Mouse (Mus musculus): Measurements from ENCODE around the gene Dpy19l3. TPM values are rescaled to one million over a fixed set of nuclear protein-coding genes. Genes with fewer than 3 reads are reported as not detected.

The Dpy19l3 gene
- polyA plus RNA-seq, 1 experiment from 2014 or later: 9.0 TPM

DNA sequence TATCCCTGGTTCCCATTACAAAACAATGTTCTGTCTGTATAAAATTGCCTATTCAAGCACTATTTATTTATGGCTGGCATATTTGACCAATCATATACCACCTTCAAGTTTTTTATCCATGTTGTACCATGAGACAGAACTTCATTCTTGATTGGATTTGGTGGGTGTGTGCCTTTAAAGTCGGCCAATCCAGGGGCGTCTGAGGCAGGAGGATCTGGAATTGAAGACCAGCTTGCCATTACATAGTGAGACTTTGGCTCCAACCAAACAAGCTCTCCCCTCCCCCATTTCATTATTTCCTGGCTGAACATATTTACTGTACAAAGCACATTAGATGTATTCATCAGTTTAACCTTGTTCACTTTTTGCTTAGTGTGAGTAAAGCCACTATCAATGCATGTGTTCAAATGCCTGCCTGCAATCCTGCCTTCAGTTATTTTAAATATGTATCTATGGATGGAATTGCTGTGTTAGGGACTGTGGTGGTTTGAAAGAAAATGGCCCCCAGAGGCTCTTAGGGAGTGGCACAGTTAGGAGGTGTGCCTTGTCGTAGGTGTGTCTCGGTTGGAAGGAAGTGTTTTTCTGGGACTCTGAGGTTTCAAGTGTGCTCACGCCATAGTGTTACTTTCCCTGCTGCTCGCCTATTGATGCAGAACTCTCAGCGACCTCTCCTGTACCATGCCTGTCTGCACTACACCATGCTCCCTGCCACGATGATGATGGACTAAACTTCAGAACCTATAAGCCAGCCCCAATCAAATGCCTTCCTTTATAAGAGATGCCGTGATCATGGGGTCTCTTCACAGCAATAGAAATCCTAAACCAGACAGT is 105.8 kb downstream of the Dpy19l3 start:
- Histone ChIP-seq H3K27ac (peak overlapping the region; percentile 36), H3K27me3 (replicated peaks) (0 out of 2 replicates have a peak, but pooled peaks cover 10% of the 10 kb centered on the region), H3K9me3 (replicated peaks) (no peaks in the 10 kb centered on the region), H3K36me3 (peaks cover 23% of the 10 kb centered on the region), H3K4me2 (peak overlapping the region; percentile 47), H3K4me3 (no peak overlapping the region), H3K4me1 (peaks cover 37% of the 10 kb centered on the region), H3K9ac (no peak overlapping the region)
- 0 out of 2 replicates have a peak, but pooled peaks have one; percentile 13 for ATAC-seq
- WGBS (ENCODE audit: insufficient replicate concordance): 55% methylated on average over 9 of the region's 9 CpGs

DNA sequence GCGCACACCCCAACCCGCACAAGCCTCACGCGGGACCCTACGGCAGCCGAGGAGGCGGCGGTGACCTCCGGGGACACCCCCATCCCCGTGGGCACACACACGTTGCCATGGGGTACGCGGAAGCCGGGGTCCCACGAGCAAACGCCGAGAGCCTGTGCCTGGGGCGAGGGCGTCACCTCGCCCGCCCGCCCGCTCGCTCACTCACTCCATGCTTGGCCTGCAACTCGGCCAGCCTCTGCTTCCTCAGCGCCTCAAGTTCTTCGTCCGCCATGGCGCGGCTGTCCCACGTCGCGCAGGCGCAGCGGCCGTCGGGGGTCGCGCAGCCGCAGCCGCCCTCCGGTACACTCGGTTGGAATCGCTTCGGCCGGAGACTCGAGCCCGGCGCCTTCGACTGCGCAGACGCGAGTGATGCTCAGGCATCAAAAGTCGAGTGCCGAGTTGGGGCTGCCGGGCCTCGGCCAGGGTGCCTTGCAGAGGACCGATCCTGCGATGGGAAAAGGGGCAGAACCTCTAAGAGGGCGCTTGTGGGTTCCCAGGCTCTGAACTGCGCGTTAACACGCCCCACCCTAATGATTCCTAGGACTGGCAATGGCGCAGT is 107.1 kb downstream of the Dpy19l3 start, which contains the start of gene Pdcd5:
TSS of gene Pdcd5 (minus strand) at position 421 of the 598 bp plus-strand sequence.
- ATAC-seq: peak; percentile 87
- peak within 1 kb of the TSS; percentile 90 for H3K9ac ChIP-seq
- under 1% methylated on average over 64 of the region's 64 CpGs for WGBS (ENCODE audit: insufficient replicate concordance)
- H3K9me3 ChIP-seq (replicated peaks): no peaks in the 10 kb centered on the region
- H3K4me2 ChIP-seq: peak within 1 kb of the TSS; percentile 88
- 0 out of 2 replicates have a peak, but pooled peaks cover 10% of the 10 kb centered on the region for H3K27me3 ChIP-seq (replicated peaks)
- H3K4me1 ChIP-seq: peaks cover 37% of the 10 kb centered on the region
- peaks cover 35% of the 10 kb centered on the region for H3K36me3 ChIP-seq
- peak within 1 kb of the TSS; percentile 74 for H3K27ac ChIP-seq
- H3K4me3 ChIP-seq: peak within 1 kb of the TSS; percentile 89

DNA sequence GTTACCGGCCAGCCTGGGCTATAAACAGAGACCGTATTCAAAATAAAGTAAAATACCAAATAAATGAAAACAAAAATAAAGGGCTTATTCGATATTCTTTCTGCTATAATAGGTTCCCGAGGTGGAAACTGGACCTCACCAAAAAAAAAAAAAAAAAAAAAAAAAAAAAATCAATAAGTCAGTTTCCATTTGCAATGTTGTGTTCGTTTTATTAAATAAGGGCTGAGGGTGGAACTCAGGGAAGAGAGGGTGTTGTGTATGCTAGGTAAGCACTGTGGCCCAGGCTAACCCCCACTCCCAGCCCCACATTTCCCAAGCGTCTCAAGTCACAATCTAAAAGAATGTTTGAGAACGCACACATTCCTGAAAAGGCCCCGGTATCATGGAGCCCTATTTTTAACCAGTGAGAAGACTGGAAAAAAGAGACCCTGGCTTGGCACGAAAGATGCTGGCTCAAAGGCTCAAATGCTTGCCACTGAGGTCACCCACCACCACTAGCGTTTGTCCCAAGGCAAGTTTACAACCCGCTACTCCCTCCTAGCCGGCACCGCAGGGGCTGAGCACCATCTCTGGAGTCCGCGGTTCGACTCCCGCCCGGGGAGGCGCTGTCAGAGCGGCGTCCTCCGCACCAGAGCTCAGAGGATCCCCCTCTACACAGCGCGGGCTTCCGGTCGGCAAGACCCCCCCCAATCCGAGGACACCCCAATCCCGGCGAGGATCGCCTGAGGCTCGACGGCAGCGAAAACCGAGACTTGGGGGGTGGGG is 107.8 kb downstream of the Dpy19l3 start:
- 0 out of 2 replicates have a peak, but pooled peaks cover 10% of the 10 kb centered on the region for H3K27me3 ChIP-seq (replicated peaks)
- H3K4me2 ChIP-seq: peak overlapping the region; percentile 88
- peaks cover 42% of the 10 kb centered on the region for H3K36me3 ChIP-seq
- no peaks in the 10 kb centered on the region for H3K9me3 ChIP-seq (replicated peaks)
- peak overlapping the region; percentile 74 for H3K27ac ChIP-seq
- ATAC-seq: peak; percentile 38
- H3K4me3 ChIP-seq: peak overlapping the region; percentile 89
- peaks cover 37% of the 10 kb centered on the region for H3K4me1 ChIP-seq
- 10% methylated on average over 34 of the region's 34 CpGs for WGBS (ENCODE audit: insufficient replicate concordance)
- H3K9ac ChIP-seq: peak overlapping the region; percentile 90

DNA sequence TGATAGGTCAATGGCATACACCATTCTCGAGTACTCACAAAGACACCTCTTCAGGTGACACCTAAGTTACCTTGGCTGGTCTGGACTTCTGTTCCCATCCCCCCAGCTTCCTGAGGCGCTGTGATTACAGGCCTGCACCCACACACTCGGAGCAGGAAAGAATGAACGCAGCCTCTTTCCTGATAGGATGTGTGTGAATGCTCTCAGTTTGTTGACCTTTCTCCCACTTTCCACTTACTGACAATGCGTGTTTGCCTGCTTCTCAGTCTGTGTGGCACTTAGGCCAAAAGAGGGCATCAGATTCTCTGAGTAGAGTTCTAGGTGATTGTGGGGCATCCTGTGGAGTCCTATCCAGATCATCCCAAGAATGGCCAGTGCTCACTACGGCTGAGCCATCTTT is 114.2 kb downstream of the Dpy19l3 start:
- 79% methylated on average over 6 of the region's 6 CpGs for WGBS (ENCODE audit: insufficient replicate concordance)
- no peaks in the 10 kb centered on the region for H3K4me1 ChIP-seq
- H3K4me2 ChIP-seq: no peak overlapping the region
- no peak overlapping the region for H3K4me3 ChIP-seq
- ATAC-seq: no peak
- peaks cover 99% of the 10 kb centered on the region for H3K36me3 ChIP-seq
- H3K27ac ChIP-seq: no peak overlapping the region
- no peaks in the 10 kb centered on the region for H3K9me3 ChIP-seq (replicated peaks)
- H3K9ac ChIP-seq: no peak overlapping the region
- H3K27me3 ChIP-seq (replicated peaks): no peaks in the 10 kb centered on the region

DNA sequence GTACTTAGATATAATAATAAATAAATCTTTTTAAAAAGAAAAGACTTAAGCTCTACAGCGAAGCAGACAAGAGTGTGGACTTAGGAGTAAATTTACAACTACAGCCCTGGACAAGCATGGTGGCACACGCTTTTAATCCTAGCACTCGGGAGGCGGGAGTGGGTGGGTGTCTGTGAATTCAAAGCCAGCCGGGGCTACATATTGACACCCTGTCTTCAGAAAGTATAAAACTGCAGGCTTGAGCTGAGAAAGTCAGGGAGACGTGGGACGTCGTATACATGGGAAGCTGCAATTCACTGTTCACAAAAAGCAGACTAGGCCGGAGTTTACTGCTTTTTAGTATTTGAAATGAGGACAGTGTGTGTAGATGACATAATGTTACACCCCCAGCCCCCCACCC is 117.4 kb downstream of the Dpy19l3 start:
- H3K9ac ChIP-seq: no peak overlapping the region
- no peak overlapping the region for H3K4me3 ChIP-seq
- 89% methylated on average over 9 of the region's 9 CpGs for WGBS (ENCODE audit: insufficient replicate concordance)
- H3K9me3 ChIP-seq (replicated peaks): no peaks in the 10 kb centered on the region
- no peaks in the 10 kb centered on the region for H3K4me1 ChIP-seq
- ATAC-seq: no peak
- no peak overlapping the region for H3K4me2 ChIP-seq
- no peaks in the 10 kb centered on the region for H3K27me3 ChIP-seq (replicated peaks)
- H3K36me3 ChIP-seq: peaks cover 96% of the 10 kb centered on the region
- no peak overlapping the region for H3K27ac ChIP-seq

DNA sequence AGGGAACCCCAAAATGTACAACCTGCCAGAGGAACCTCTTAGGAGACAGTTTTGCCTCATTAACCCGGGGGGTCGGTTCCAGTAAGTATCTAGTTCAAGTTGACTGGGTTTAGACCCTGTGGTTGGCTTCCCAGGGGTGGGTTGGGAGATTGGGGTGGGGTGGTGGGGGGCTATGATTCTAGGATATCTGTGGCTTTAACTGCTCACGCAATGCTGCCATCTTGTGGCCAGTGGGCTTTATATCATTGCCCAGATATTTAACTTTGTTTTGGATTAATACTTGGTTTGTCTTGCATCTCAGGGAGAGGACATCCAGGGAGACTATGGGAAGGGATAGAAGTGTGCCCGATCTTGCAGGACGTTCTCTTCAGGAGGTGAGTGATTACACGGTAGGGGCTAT is 118.0 kb downstream of the Dpy19l3 start:
- Histone ChIP-seq H3K27me3 (replicated peaks) (no peaks in the 10 kb centered on the region), H3K9ac (no peak overlapping the region), H3K27ac (no peak overlapping the region), H3K36me3 (peaks cover 96% of the 10 kb centered on the region), H3K4me1 (no peaks in the 10 kb centered on the region), H3K9me3 (replicated peaks) (no peaks in the 10 kb centered on the region), H3K4me2 (no peak overlapping the region), H3K4me3 (no peak overlapping the region)
- no peak for ATAC-seq
- WGBS (ENCODE audit: insufficient replicate concordance): 68% methylated on average over 6 of the region's 6 CpGs

Other genes with a start within 250 kb of the Dpy19l3 start
- gene Tdrd12, start 216.7 kb downstream of the Dpy19l3 start, polyA plus RNA-seq (2016; fragmentation: Nextera tagmentation; extraction: Ambion mirVana): 0.30 TPM in 1 of 2 replicates, not detected in the other
- gene Nudt19, start 198.2 kb downstream of the Dpy19l3 start, polyA plus RNA-seq (2016; fragmentation: Nextera tagmentation; extraction: Ambion mirVana): 99.9 and 102 TPM in 2 replicates
- gene Rgs9bp, start 168.9 kb downstream of the Dpy19l3 start, polyA plus RNA-seq (2016; fragmentation: Nextera tagmentation; extraction: Ambion mirVana): 0.06 and 0.11 TPM in 2 replicates
- 43.1 and 45.5 TPM in 2 replicates for gene Ankrd27, start 168.2 kb downstream of the Dpy19l3 start, polyA plus RNA-seq (2016; fragmentation: Nextera tagmentation; extraction: Ambion mirVana)
- 193 and 197 TPM in 2 replicates for gene Pdcd5, start 106.9 kb downstream of the Dpy19l3 start, polyA plus RNA-seq (2016; fragmentation: Nextera tagmentation; extraction: Ambion mirVana)
- gene Zfp507, start 48.5 kb upstream of the Dpy19l3 start, polyA plus RNA-seq (2016; fragmentation: Nextera tagmentation; extraction: Ambion mirVana): 8.8 and 9.2 TPM in 2 replicates